Mouse (Mus musculus) lung, postnatal 0 days (tissue): ENCODE data around the gene Krtap15.

Experiments used
- CTCF ChIP-seq: IDR thresholded peaks from 2 replicates; pipeline ENCODE4 v1.5.1; 2016; ENCODE audit warnings: antibody characterized with exemption, mild to moderate bottlenecking
- EP300 ChIP-seq: IDR thresholded peaks from 2 replicates; pipeline ENCODE4 v1.6.1; 2016; ENCODE audit warnings: antibody characterized with exemption, mild to moderate bottlenecking, control low read depth

DNA sequence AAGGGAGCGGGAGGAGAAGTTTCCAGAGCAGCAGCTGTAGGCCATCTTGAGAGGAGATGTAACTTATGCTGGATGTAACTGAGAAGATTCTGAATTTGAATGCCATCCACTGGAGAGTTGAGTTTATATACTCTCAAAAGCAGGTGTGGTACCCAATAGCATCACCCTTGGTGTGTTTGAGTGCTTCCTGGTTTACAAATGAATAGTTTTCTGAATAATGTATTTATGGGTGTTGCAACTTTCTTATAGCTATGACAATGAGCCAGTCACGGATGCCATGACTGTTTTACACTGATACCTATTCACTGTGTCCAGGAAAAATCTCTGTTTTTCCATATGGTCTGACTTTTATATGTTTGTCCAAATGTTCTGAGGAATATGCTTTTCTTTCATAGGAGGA is 45.9 kb upstream of the Krtap15 start, which contains the start of gene 2310057N15Rik:
- TF ChIP-seq CTCF (no peak), EP300 (no peak)
